Mouse (Mus musculus): ENCODE results near the gene 1700061G19Rik. TPM values are rescaled to one million over a fixed set of nuclear protein-coding genes. Genes with fewer than 3 reads are reported as not detected.

The 1700061G19Rik gene
- polyA plus RNA-seq (2014; fragmentation: Nextera tagmentation; extraction: Ambion mirVana), result 0.40 and 0.50 TPM in 2 replicates

GRCm38 (mm10) chr17:56874936-56875651, at the start of gene 1700061G19Rik:
1700061G19Rik (plus strand) TSS chr17:56875477.
- H3K9me3 ChIP-seq (ENCODE audit: control insufficient read depth, low read length), result no peaks in the 10 kb centered on the region
- no peak within 1 kb of the TSS for H3K9ac ChIP-seq (ENCODE audit: low read length)
- DNase-seq (ENCODE audit: low spot score) (no peak), ATAC-seq (ENCODE audit: insufficient number of reproducible peaks, low FRiP score, low TSS enrichment, low read depth) (no peak)
- no peak within 1 kb of the TSS for H3K4me2 ChIP-seq (ENCODE audit: low read depth, severe bottlenecking)
- H3K4me1 ChIP-seq (ENCODE audit: control insufficient read depth, insufficient read depth, low read length), result no peaks in the 10 kb centered on the region
- no peak within 1 kb of the TSS for H3K27ac ChIP-seq (replicated peaks; ENCODE audit: low read depth, low read length)
- H3K36me3 ChIP-seq (ENCODE audit: control insufficient read depth, insufficient read depth, low read length), result no peaks in the 10 kb centered on the region
- no peak within 1 kb of the TSS for H3K4me3 ChIP-seq (ENCODE audit: low read depth, low read length)
- no peaks in the 10 kb centered on the region for H3K27me3 ChIP-seq (ENCODE audit: control insufficient read depth, insufficient read depth, low read length)
- WGBS, result 83% methylated on average over 12 of the region's 12 CpGs

- no peaks in the 10 kb centered on the region for H3K36me3 ChIP-seq (ENCODE audit: control insufficient read depth, insufficient read depth, low read length)
- WGBS, result 87% methylated on average over 2 of the region's 2 CpGs
- no peak overlapping the region for H3K4me2 ChIP-seq (ENCODE audit: low read depth, severe bottlenecking)
- H3K4me3 ChIP-seq (ENCODE audit: low read depth, low read length), result no peak overlapping the region
- no peak overlapping the region for H3K9ac ChIP-seq (ENCODE audit: low read length)
- H3K27ac ChIP-seq (replicated peaks; ENCODE audit: low read depth, low read length), result no peak overlapping the region
- no peak for ATAC-seq (ENCODE audit: insufficient number of reproducible peaks, low FRiP score, low TSS enrichment, low read depth)
- DNase-seq (ENCODE audit: low spot score), result no peak
- H3K27me3 ChIP-seq (ENCODE audit: control insufficient read depth, insufficient read depth, low read length), result peaks cover 13% of the 10 kb centered on the region
- no peaks in the 10 kb centered on the region for H3K4me1 ChIP-seq (ENCODE audit: control insufficient read depth, insufficient read depth, low read length)
- H3K9me3 ChIP-seq (ENCODE audit: control insufficient read depth, low read length), result no peaks in the 10 kb centered on the region
These were observed 48.6 kb upstream of the 1700061G19Rik start for GRCm38 (mm10) chr17:56826718-56827117.

GRCm38 (mm10) chr17:56829171-56829570, 46.1 kb upstream of the 1700061G19Rik start:
- 0 out of 2 replicates have a peak overlapping the region, but pooled peaks have one; percentile 60 for H3K4me3 ChIP-seq (ENCODE audit: low read depth, low read length)
- H3K4me2 ChIP-seq (ENCODE audit: low read depth, severe bottlenecking), result peak overlapping the region; percentile 70; the same call in 1 of the 2 replicates
- H3K4me1 ChIP-seq (ENCODE audit: control insufficient read depth, insufficient read depth, low read length), result no peaks in the 10 kb centered on the region
- ATAC-seq (ENCODE audit: insufficient number of reproducible peaks, low FRiP score, low TSS enrichment, low read depth) (no peak), DNase-seq (ENCODE audit: low spot score) (peak; percentile 25)
- peaks cover 15% of the 10 kb centered on the region for H3K27me3 ChIP-seq (ENCODE audit: control insufficient read depth, insufficient read depth, low read length)
- H3K27ac ChIP-seq (replicated peaks; ENCODE audit: low read depth, low read length), result no peak overlapping the region
- no peaks in the 10 kb centered on the region for H3K36me3 ChIP-seq (ENCODE audit: control insufficient read depth, insufficient read depth, low read length)
- H3K9ac ChIP-seq (ENCODE audit: low read length), result no peak overlapping the region
- 24% methylated on average over 11 of the region's 11 CpGs for WGBS
- H3K9me3 ChIP-seq (ENCODE audit: control insufficient read depth, low read length), result no peaks in the 10 kb centered on the region

- Histone ChIP-seq H3K4me1 (ENCODE audit: control insufficient read depth, insufficient read depth, low read length) (no peaks in the 10 kb centered on the region), H3K36me3 (ENCODE audit: control insufficient read depth, insufficient read depth, low read length) (no peaks in the 10 kb centered on the region), H3K9me3 (ENCODE audit: control insufficient read depth, low read length) (no peaks in the 10 kb centered on the region), H3K4me3 (ENCODE audit: low read depth, low read length) (peak overlapping the region; percentile 60), H3K4me2 (ENCODE audit: low read depth, severe bottlenecking) (peak overlapping the region; percentile 70), H3K9ac (ENCODE audit: low read length) (no peak overlapping the region; the same call in 1 of the 2 replicates), H3K27ac (replicated peaks; ENCODE audit: low read depth, low read length) (no peak overlapping the region), H3K27me3 (ENCODE audit: control insufficient read depth, insufficient read depth, low read length) (peaks cover 15% of the 10 kb centered on the region)
- ATAC-seq (ENCODE audit: insufficient number of reproducible peaks, low FRiP score, low TSS enrichment, low read depth) (no peak), DNase-seq (ENCODE audit: low spot score) (peak; percentile 54)
- under 1% methylated on average over 27 of the region's 27 CpGs for WGBS
These were observed 45.5 kb upstream of the 1700061G19Rik start for GRCm38 (mm10) chr17:56829795-56830194.

- Histone ChIP-seq H3K4me2 (ENCODE audit: low read depth, severe bottlenecking) (peak within 1 kb of the TSS; percentile 70), H3K36me3 (ENCODE audit: control insufficient read depth, insufficient read depth, low read length) (no peaks in the 10 kb centered on the region), H3K9me3 (ENCODE audit: control insufficient read depth, low read length) (no peaks in the 10 kb centered on the region), H3K27ac (replicated peaks; ENCODE audit: low read depth, low read length) (no peak within 1 kb of the TSS), H3K4me1 (ENCODE audit: control insufficient read depth, insufficient read depth, low read length) (no peaks in the 10 kb centered on the region), H3K27me3 (ENCODE audit: control insufficient read depth, insufficient read depth, low read length) (peaks cover 15% of the 10 kb centered on the region), H3K4me3 (ENCODE audit: low read depth, low read length) (peak within 1 kb of the TSS; percentile 60), H3K9ac (ENCODE audit: low read length) (peak within 1 kb of the TSS; percentile 57)
- DNase-seq (ENCODE audit: low spot score) (peak; percentile 56), ATAC-seq (ENCODE audit: insufficient number of reproducible peaks, low FRiP score, low TSS enrichment, low read depth) (no peak)
- under 1% methylated on average over 24 of the region's 62 CpGs for WGBS
These were observed 44.7 kb upstream of the 1700061G19Rik start, which contains the start of gene Rfx2 for GRCm38 (mm10) chr17:56830411-56831110. Rfx2 (minus strand) TSS chr17:56831013.

- H3K9ac ChIP-seq (ENCODE audit: low read length), result peak overlapping the region; percentile 57; the same call in 1 of the 2 replicates
- H3K27me3 ChIP-seq (ENCODE audit: control insufficient read depth, insufficient read depth, low read length), result peaks cover 15% of the 10 kb centered on the region
- H3K4me2 ChIP-seq (ENCODE audit: low read depth, severe bottlenecking), result peak overlapping the region; percentile 70
- no peaks in the 10 kb centered on the region for H3K9me3 ChIP-seq (ENCODE audit: control insufficient read depth, low read length)
- no peaks in the 10 kb centered on the region for H3K36me3 ChIP-seq (ENCODE audit: control insufficient read depth, insufficient read depth, low read length)
- H3K4me3 ChIP-seq (ENCODE audit: low read depth, low read length), result peak overlapping the region; percentile 60
- DNase-seq (ENCODE audit: low spot score) (peak; percentile 98), ATAC-seq (ENCODE audit: insufficient number of reproducible peaks, low FRiP score, low TSS enrichment, low read depth) (peak; percentile 98)
- WGBS, result under 1% methylated on average over 42 of the region's 42 CpGs
- no peaks in the 10 kb centered on the region for H3K4me1 ChIP-seq (ENCODE audit: control insufficient read depth, insufficient read depth, low read length)
- no peak overlapping the region for H3K27ac ChIP-seq (replicated peaks; ENCODE audit: low read depth, low read length)
These were observed 44.0 kb upstream of the 1700061G19Rik start for GRCm38 (mm10) chr17:56831111-56831816.

GRCm38 (mm10) chr17:56832918-56833317, 42.4 kb upstream of the 1700061G19Rik start:
- Histone ChIP-seq H3K9ac (ENCODE audit: low read length) (no peak overlapping the region), H3K4me3 (ENCODE audit: low read depth, low read length) (no peak overlapping the region), H3K27me3 (ENCODE audit: control insufficient read depth, insufficient read depth, low read length) (peaks cover 12% of the 10 kb centered on the region), H3K4me1 (ENCODE audit: control insufficient read depth, insufficient read depth, low read length) (no peaks in the 10 kb centered on the region), H3K36me3 (ENCODE audit: control insufficient read depth, insufficient read depth, low read length) (no peaks in the 10 kb centered on the region), H3K9me3 (ENCODE audit: control insufficient read depth, low read length) (no peaks in the 10 kb centered on the region), H3K4me2 (ENCODE audit: low read depth, severe bottlenecking) (no peak overlapping the region), H3K27ac (replicated peaks; ENCODE audit: low read depth, low read length) (no peak overlapping the region)
- no peak for DNase-seq (ENCODE audit: low spot score)
- 74% methylated on average over 1 of the region's 1 CpGs for WGBS
- no peak for ATAC-seq (ENCODE audit: insufficient number of reproducible peaks, low FRiP score, low TSS enrichment, low read depth)

- Histone ChIP-seq H3K4me1 (ENCODE audit: control insufficient read depth, insufficient read depth, low read length) (no peaks in the 10 kb centered on the region), H3K4me2 (ENCODE audit: low read depth, severe bottlenecking) (no peak overlapping the region), H3K36me3 (ENCODE audit: control insufficient read depth, insufficient read depth, low read length) (no peaks in the 10 kb centered on the region), H3K9me3 (ENCODE audit: control insufficient read depth, low read length) (no peaks in the 10 kb centered on the region), H3K27ac (replicated peaks; ENCODE audit: low read depth, low read length) (no peak overlapping the region), H3K27me3 (ENCODE audit: control insufficient read depth, insufficient read depth, low read length) (peaks cover 11% of the 10 kb centered on the region; the same call in 1 of the 2 replicates), H3K4me3 (ENCODE audit: low read depth, low read length) (no peak overlapping the region), H3K9ac (ENCODE audit: low read length) (no peak overlapping the region)
- WGBS, result 89% methylated on average over 1 of the region's 1 CpGs
- DNase-seq (ENCODE audit: low spot score) (no peak), ATAC-seq (ENCODE audit: insufficient number of reproducible peaks, low FRiP score, low TSS enrichment, low read depth) (no peak)
These were observed 41.9 kb upstream of the 1700061G19Rik start for GRCm38 (mm10) chr17:56833381-56833780.

All from limb, embryonic 11.5 days (tissue).